Mouse (Mus musculus) limb, embryonic 13.5 days (tissue): ENCODE measurements around the gene Gm45140. TPM values are rescaled to one million over a fixed set of nuclear protein-coding genes. Genes with fewer than 3 reads are reported as not detected.

Source experiments
- ATAC-seq: fragments of 200-750 bp; cut with Nextera tagmentation; 2 replicates; pipeline ENCODE4 v1.8.0; 2017; ENCODE audit warnings: low read depth, moderate number of reproducible peaks, moderate TSS enrichment; ENCODE audit not compliant: low FRiP score
- H3K27ac ChIP-seq: fragments of 300-500 bp; sonication (generic); 2 replicates; pipeline ENCODE4 v1.5.1; 2015; ENCODE audit warnings: inconsistent platforms, mild to moderate bottlenecking, moderate library complexity
- H3K27me3 ChIP-seq: fragments of 300-500 bp; sonication (generic); 2 replicates; pipeline ENCODE4 v1.6.1; 2015; ENCODE audit warnings: mild to moderate bottlenecking, inconsistent platforms
- H3K36me3 ChIP-seq: fragments of 300-500 bp; sonication (generic); 2 replicates; pipeline ENCODE4 v1.6.1; 2015; ENCODE audit warnings: inconsistent platforms, mild to moderate bottlenecking, moderate library complexity
- H3K4me1 ChIP-seq: fragments of 300-500 bp; sonication (generic); 2 replicates; pipeline ENCODE4 v1.6.1; 2015; ENCODE audit warnings: inconsistent platforms
- H3K4me2 ChIP-seq: fragments of 300-500 bp; sonication (generic); replicated peaks from 2 replicates; pipeline ENCODE4 v1.6.1; 2015; ENCODE audit warnings: inconsistent platforms, mild to moderate bottlenecking, moderate library complexity
- H3K4me3 ChIP-seq: fragments of 300-500 bp; sonication (generic); 2 replicates; pipeline ENCODE4 v1.5.1; 2015; ENCODE audit warnings: moderate library complexity, mild to moderate bottlenecking, inconsistent platforms
- H3K9ac ChIP-seq: fragments of 300-500 bp; sonication (generic); 2 replicates; pipeline ENCODE4 v1.6.1; 2015; ENCODE audit warnings: mild to moderate bottlenecking, inconsistent platforms
- H3K9me3 ChIP-seq: fragments of 300-500 bp; sonication (generic); 2 replicates; pipeline ENCODE4 v1.6.1; 2016; ENCODE audit warnings: inconsistent platforms
- WGBS: fragments of 180-500 bp; shearing (Covaris S2); methylation state at CpG from one replicate; pipeline ENCODE4 v1.1.7; 2015; 5-methylcytosine and 5-hydroxymethylcytosine counted together
- polyA plus RNA-seq: library from polyadenylated mRNA; unstranded; fragments of >200 nt; fragmentation: Nextera tagmentation; extraction: Ambion mirVana; gene quantifications from 2 replicates; pipeline ENCODE4 v1.2.1, GENCODE M21; 2015

The Gm45140 gene
- polyA plus RNA-seq, 1 experiment from 2014 or later: 6.8 TPM

DNA sequence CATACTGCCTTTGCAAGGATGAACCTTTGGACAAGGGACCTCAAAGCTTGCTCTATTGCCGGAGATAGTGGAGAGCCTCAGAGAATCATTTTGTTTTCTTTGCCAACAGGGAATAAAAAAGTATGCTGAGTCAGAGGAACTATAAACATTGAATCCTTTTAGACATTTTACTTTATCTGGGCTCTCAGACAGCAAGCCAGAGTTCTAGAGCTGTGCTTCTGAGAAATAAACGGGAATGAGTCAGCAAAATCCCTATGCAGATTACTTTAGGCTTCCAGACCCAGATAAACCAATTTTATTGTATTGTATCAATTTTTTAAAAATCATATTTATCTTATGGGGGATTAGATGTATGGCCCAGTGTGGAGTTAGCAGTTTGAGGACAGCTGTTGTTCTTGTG is 31.7 kb upstream of the Gm45140 start:
- Histone ChIP-seq H3K27me3 (no peaks in the 10 kb centered on the region), H3K36me3 (no peaks in the 10 kb centered on the region), H3K9me3 (no peaks in the 10 kb centered on the region), H3K4me1 (no peaks in the 10 kb centered on the region), H3K4me2 (no peak overlapping the region), H3K4me3 (no peak overlapping the region), H3K27ac (no peak overlapping the region), H3K9ac (no peak overlapping the region)
- 75% methylated on average over 2 of the region's 2 CpGs for WGBS
- no peak for ATAC-seq

- no peaks in the 10 kb centered on the region for H3K4me1 ChIP-seq
- H3K9ac ChIP-seq: no peak overlapping the region
- no peak for ATAC-seq
- H3K36me3 ChIP-seq: no peaks in the 10 kb centered on the region
- no peak overlapping the region for H3K27ac ChIP-seq
- no peaks in the 10 kb centered on the region for H3K27me3 ChIP-seq
- no peaks in the 10 kb centered on the region for H3K9me3 ChIP-seq
- no peak overlapping the region for H3K4me3 ChIP-seq
- 80% methylated on average over 6 of the region's 6 CpGs for WGBS
- H3K4me2 ChIP-seq: no peak overlapping the region
Measured at GRCm38 (mm10) chr6:87866211-87866610, 30.6 kb upstream of the Gm45140 start.

- no peak for ATAC-seq
- Histone ChIP-seq H3K27ac (no peak overlapping the region), H3K9me3 (no peaks in the 10 kb centered on the region), H3K36me3 (no peaks in the 10 kb centered on the region), H3K4me3 (no peak overlapping the region), H3K4me2 (no peak overlapping the region), H3K27me3 (peaks cover 8% of the 10 kb centered on the region; the same call in 1 of the 2 replicates), H3K4me1 (no peaks in the 10 kb centered on the region), H3K9ac (no peak overlapping the region)
- WGBS: 58% methylated on average over 1 of the region's 1 CpGs
Measured at GRCm38 (mm10) chr6:87857071-87857470, 21.5 kb upstream of the Gm45140 start.

DNA sequence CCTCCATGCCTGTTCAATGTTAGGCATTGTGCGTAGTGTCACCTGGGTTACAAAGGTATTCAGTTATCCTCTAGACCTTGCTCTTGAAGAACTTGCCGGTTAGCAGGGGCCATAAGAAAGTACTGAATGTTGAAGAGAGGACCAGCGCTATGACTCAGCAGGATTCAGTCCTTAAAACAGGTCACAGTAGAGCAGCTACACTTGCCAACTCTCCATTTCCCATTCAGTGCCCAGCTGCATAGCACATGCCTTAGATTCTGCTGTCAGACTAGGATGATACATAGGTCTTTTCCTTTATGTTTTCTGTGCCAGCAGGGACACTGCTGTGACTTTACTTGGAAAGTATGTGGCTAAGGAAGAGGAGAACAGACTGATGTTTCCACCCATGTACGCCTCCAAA is 17.9 kb upstream of the Gm45140 start:
- Histone ChIP-seq H3K27me3 (peaks cover 8% of the 10 kb centered on the region; the same call in 1 of the 2 replicates), H3K4me3 (no peak overlapping the region), H3K27ac (no peak overlapping the region), H3K9me3 (no peaks in the 10 kb centered on the region), H3K4me1 (peaks cover 9% of the 10 kb centered on the region), H3K4me2 (no peak overlapping the region), H3K9ac (no peak overlapping the region), H3K36me3 (peaks cover 5% of the 10 kb centered on the region)
- 80% methylated on average over 4 of the region's 4 CpGs for WGBS
- no peak for ATAC-seq

DNA sequence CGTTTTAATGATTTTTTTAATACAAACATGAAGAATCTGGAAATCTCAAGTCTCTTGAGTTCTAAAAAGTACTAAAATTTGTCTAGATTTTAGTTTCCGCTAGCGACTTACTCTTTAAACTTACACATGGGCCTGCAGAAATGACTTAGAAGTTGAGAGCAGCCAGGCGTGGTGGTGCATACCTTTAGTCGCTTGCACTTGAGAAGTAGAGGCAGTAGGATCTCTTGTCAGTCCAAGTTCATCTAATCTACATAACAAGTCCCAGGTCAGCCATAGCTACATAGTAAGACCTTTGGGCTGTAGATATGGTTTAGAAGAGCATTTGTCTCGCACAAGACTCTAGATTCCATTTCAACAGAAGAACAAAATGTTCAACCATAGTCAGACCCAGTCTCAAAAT is 16.3 kb upstream of the Gm45140 start:
- Histone ChIP-seq H3K36me3 (peaks cover 14% of the 10 kb centered on the region), H3K4me3 (peak overlapping the region; percentile 99; the same call in 1 of the 2 replicates), H3K4me2 (peak overlapping the region; percentile 81), H3K27me3 (peaks cover 2% of the 10 kb centered on the region; the same call in 1 of the 2 replicates), H3K9me3 (no peaks in the 10 kb centered on the region), H3K4me1 (peaks cover 25% of the 10 kb centered on the region), H3K9ac (no peak overlapping the region; the same call in 1 of the 2 replicates), H3K27ac (no peak overlapping the region)
- ATAC-seq: no peak
- WGBS: 83% methylated on average over 6 of the region's 6 CpGs

GRCm38 (mm10) chr6:87850900-87851614 is 15.5 kb upstream of the Gm45140 start, which contains the start of gene Cnbp:
Gene Cnbp (minus strand): TSS chr6:87851106.
- no peaks in the 10 kb centered on the region for H3K9me3 ChIP-seq
- peak within 1 kb of the TSS; percentile 81 for H3K4me2 ChIP-seq
- peaks cover 33% of the 10 kb centered on the region for H3K4me1 ChIP-seq
- H3K4me3 ChIP-seq: peak within 1 kb of the TSS; percentile 99
- under 1% methylated on average over 55 of the region's 55 CpGs for WGBS
- H3K27me3 ChIP-seq: no peaks in the 10 kb centered on the region
- H3K36me3 ChIP-seq: peaks cover 14% of the 10 kb centered on the region
- peak within 1 kb of the TSS; percentile 99 for H3K9ac ChIP-seq
- ATAC-seq: peak; percentile 98
- peak within 1 kb of the TSS; percentile 96 for H3K27ac ChIP-seq

DNA sequence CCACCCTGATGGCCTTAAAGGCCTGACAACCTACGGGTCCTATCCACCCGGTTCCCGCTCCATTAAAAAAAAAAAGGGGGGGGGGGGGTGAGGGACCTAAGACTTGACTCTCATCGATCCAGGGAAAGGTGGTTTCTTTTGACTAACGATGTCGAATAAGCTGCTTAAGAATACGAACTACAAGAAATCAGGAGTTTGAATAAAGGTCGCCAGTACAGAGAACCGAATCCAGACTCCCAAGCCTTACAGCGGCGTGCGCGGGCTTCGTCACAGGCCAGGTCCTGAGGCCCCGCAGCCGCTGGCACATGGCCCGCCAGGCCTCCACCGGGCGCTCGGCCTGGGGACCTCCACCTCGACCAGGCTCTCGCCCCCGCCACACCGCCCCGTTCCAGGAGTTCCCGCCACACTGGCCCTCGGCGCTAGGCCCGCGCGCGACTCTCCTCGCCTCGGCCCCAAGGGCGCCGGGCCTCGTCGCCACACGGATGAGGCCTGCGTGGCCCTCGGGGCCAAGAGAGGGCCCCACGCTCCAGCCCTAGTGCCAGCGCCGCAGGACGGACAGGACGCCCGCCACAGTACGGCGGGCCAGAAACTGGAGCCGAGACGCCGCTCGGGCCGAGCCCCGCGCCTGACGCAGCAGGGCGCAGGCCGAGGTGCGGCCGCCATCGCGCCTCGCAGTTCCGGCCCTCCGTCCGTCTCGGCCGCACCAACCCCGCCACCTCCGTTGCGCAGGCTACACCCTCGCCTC is 14.7 kb upstream of the Gm45140 start:
- Histone ChIP-seq H3K4me1 (peaks cover 40% of the 10 kb centered on the region), H3K36me3 (peaks cover 17% of the 10 kb centered on the region), H3K9me3 (no peaks in the 10 kb centered on the region), H3K27ac (peak overlapping the region; percentile 96), H3K9ac (peak overlapping the region; percentile 99), H3K4me2 (peak overlapping the region; percentile 81), H3K4me3 (peak overlapping the region; percentile 99), H3K27me3 (no peaks in the 10 kb centered on the region)
- WGBS: under 1% methylated on average over 69 of the region's 73 CpGs
- ATAC-seq: peak; percentile 80

DNA sequence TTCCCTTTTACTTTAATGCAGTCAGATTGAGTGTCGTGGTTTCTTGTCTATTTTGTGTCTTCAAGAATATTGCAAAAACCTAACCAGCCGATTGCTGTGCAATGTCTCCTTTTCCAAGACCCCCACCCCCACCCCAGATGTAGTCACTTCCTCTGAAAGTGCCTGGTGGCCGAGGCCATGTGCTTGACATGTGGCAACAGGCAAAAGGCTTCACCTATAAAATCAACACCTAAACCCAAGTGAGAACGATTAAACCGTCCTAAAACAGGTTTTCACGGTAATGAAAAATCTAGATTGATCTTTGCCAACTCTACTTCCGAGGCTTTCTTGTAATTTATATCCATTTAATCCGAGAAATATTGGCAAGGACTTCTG is 14.2 kb upstream of the Gm45140 start:
- H3K27me3 ChIP-seq: no peaks in the 10 kb centered on the region
- H3K4me1 ChIP-seq: peaks cover 44% of the 10 kb centered on the region
- H3K4me2 ChIP-seq: peak overlapping the region; percentile 81
- no peaks in the 10 kb centered on the region for H3K9me3 ChIP-seq
- H3K9ac ChIP-seq: peak overlapping the region; percentile 99
- no peak for ATAC-seq
- H3K27ac ChIP-seq: peak overlapping the region; percentile 96; the same call in 1 of the 2 replicates
- peaks cover 23% of the 10 kb centered on the region for H3K36me3 ChIP-seq
- 1% methylated on average over 8 of the region's 8 CpGs for WGBS
- peak overlapping the region; percentile 99 for H3K4me3 ChIP-seq

- Histone ChIP-seq H3K4me2 (peak overlapping the region; percentile 58), H3K36me3 (peaks cover 51% of the 10 kb centered on the region), H3K9ac (no peak overlapping the region), H3K27me3 (no peaks in the 10 kb centered on the region), H3K4me1 (peaks cover 44% of the 10 kb centered on the region), H3K4me3 (no peak overlapping the region), H3K9me3 (no peaks in the 10 kb centered on the region), H3K27ac (no peak overlapping the region)
- no peak for ATAC-seq
- WGBS: 31% methylated on average over 1 of the region's 1 CpGs
Measured at GRCm38 (mm10) chr6:87846813-87847212, 11.2 kb upstream of the Gm45140 start.

DNA sequence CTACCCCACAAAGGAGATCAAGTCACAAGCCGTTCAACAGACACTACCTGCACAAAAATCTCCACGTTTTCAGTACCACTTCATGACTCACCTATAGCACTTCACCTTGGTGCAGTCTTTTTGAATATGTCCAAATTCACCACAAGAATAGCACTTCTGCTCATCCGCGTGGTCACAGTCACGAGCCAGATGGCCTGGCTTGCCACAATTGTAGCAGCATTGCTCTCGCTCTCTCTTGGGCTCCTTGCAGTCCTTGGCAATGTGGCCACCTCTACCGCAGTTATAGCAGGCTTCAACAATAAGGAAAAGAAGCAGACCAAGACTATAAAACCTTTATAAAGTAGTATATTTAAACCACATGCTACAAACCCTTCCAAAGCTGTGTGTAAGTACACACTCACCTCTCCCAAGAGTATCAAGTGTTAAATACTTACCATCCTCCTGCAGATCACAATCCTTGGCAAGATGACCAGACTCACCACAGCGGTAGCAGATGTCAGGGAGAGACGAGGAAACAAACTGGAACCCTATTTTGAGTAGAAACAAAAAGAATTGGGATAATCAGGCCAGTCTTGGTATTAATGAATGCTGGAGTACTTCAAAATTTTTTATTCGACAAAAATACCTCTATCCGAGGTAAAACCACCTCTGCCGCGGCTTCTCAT is 9.6 kb upstream of the Gm45140 start:
- WGBS: 77% methylated on average over 13 of the region's 13 CpGs
- Histone ChIP-seq H3K27ac (no peak overlapping the region), H3K27me3 (no peaks in the 10 kb centered on the region), H3K4me2 (no peak overlapping the region), H3K4me3 (no peak overlapping the region), H3K9ac (no peak overlapping the region), H3K36me3 (peaks cover 60% of the 10 kb centered on the region), H3K9me3 (no peaks in the 10 kb centered on the region), H3K4me1 (peaks cover 41% of the 10 kb centered on the region)
- no peak for ATAC-seq

GRCm38 (mm10) chr6:87842254-87842653 is 6.7 kb upstream of the Gm45140 start:
- Histone ChIP-seq H3K4me3 (no peak overlapping the region), H3K9me3 (no peaks in the 10 kb centered on the region), H3K36me3 (peaks cover 45% of the 10 kb centered on the region), H3K27ac (no peak overlapping the region), H3K4me1 (peaks cover 33% of the 10 kb centered on the region), H3K27me3 (no peaks in the 10 kb centered on the region), H3K9ac (no peak overlapping the region), H3K4me2 (no peak overlapping the region)
- 9% methylated on average over 1 of the region's 1 CpGs for WGBS
- no peak for ATAC-seq

GRCm38 (mm10) chr6:87841635-87842034 is 6.0 kb upstream of the Gm45140 start:
- Histone ChIP-seq H3K4me2 (no peak overlapping the region), H3K36me3 (peaks cover 45% of the 10 kb centered on the region), H3K9me3 (no peaks in the 10 kb centered on the region), H3K27ac (no peak overlapping the region), H3K4me1 (peaks cover 31% of the 10 kb centered on the region), H3K4me3 (no peak overlapping the region), H3K9ac (no peak overlapping the region), H3K27me3 (no peaks in the 10 kb centered on the region)
- no peak for ATAC-seq
- WGBS: 76% methylated on average over 8 of the region's 8 CpGs
